Mouse (Mus musculus): Measurements from ENCODE around the gene Rasl10b. TPM values are rescaled to one million over a fixed set of nuclear protein-coding genes. Genes with fewer than 3 reads are reported as not detected.

Rasl10b gene
- polyA plus RNA-seq, 1 experiment from 2014 or later: 9.9 TPM

- Histone ChIP-seq H3K36me3 (ENCODE audit: poor library complexity, severe bottlenecking) (no peaks in the 10 kb centered on the region), H3K4me1 (peaks cover 17% of the 10 kb centered on the region), H3K9ac (no peak overlapping the region), H3K4me2 (no peak overlapping the region), H3K4me3 (no peak overlapping the region), H3K27me3 (peaks cover 14% of the 10 kb centered on the region; the same call in 1 of the 2 replicates), H3K9me3 (replicated peaks) (no peaks in the 10 kb centered on the region), H3K27ac (no peak overlapping the region)
- no peak for ATAC-seq
- WGBS: 89% methylated on average over 10 of the region's 10 CpGs
Observed at GRCm38 (mm10) chr11:83451281-83451680, 42.3 kb downstream of the Rasl10b start.

GRCm38 (mm10) chr11:83454548-83454947 lies 45.6 kb downstream of the Rasl10b start:
- ATAC-seq: no peak
- Histone ChIP-seq H3K9me3 (replicated peaks) (no peaks in the 10 kb centered on the region), H3K27me3 (no peaks in the 10 kb centered on the region), H3K4me3 (no peak overlapping the region), H3K27ac (no peak overlapping the region), H3K4me1 (no peaks in the 10 kb centered on the region), H3K4me2 (no peak overlapping the region), H3K36me3 (ENCODE audit: poor library complexity, severe bottlenecking) (no peaks in the 10 kb centered on the region), H3K9ac (no peak overlapping the region)
- 41% methylated on average over 4 of the region's 4 CpGs for WGBS

- H3K9ac ChIP-seq: no peak overlapping the region
- H3K27ac ChIP-seq: no peak overlapping the region
- no peak overlapping the region for H3K4me2 ChIP-seq
- H3K9me3 ChIP-seq (replicated peaks): no peaks in the 10 kb centered on the region
- 74% methylated on average over 3 of the region's 3 CpGs for WGBS
- H3K4me3 ChIP-seq: no peak overlapping the region
- H3K4me1 ChIP-seq: no peaks in the 10 kb centered on the region
- H3K36me3 ChIP-seq (ENCODE audit: poor library complexity, severe bottlenecking): no peaks in the 10 kb centered on the region
- no peak for ATAC-seq
- peaks cover 6% of the 10 kb centered on the region for H3K27me3 ChIP-seq
Observed at GRCm38 (mm10) chr11:83455608-83456007, 46.7 kb downstream of the Rasl10b start.

GRCm38 (mm10) chr11:83457257-83457656 lies 48.3 kb downstream of the Rasl10b start:
- no peak for ATAC-seq
- no peak overlapping the region for H3K4me3 ChIP-seq
- H3K27ac ChIP-seq: no peak overlapping the region
- no peaks in the 10 kb centered on the region for H3K9me3 ChIP-seq (replicated peaks)
- no peaks in the 10 kb centered on the region for H3K36me3 ChIP-seq (ENCODE audit: poor library complexity, severe bottlenecking)
- H3K4me2 ChIP-seq: no peak overlapping the region
- 29% methylated on average over 7 of the region's 7 CpGs for WGBS
- peaks cover 16% of the 10 kb centered on the region for H3K27me3 ChIP-seq
- no peak overlapping the region for H3K9ac ChIP-seq
- H3K4me1 ChIP-seq: peaks cover under 1% of the 10 kb centered on the region; the same call in 1 of the 2 replicates

GRCm38 (mm10) chr11:83457912-83458601 lies 49.1 kb downstream of the Rasl10b start:
- Histone ChIP-seq H3K27me3 (peaks cover 24% of the 10 kb centered on the region), H3K9ac (no peak overlapping the region), H3K4me1 (peaks cover 8% of the 10 kb centered on the region), H3K4me2 (no peak overlapping the region), H3K4me3 (no peak overlapping the region), H3K9me3 (replicated peaks) (no peaks in the 10 kb centered on the region), H3K36me3 (ENCODE audit: poor library complexity, severe bottlenecking) (no peaks in the 10 kb centered on the region), H3K27ac (no peak overlapping the region)
- no peak for ATAC-seq
- WGBS: 50% methylated on average over 9 of the region's 9 CpGs

GRCm38 (mm10) chr11:83461462-83462027 lies 52.6 kb downstream of the Rasl10b start:
- no peak overlapping the region for H3K9ac ChIP-seq
- H3K4me2 ChIP-seq: no peak overlapping the region
- H3K9me3 ChIP-seq (replicated peaks): no peaks in the 10 kb centered on the region
- no peak for ATAC-seq
- H3K36me3 ChIP-seq (ENCODE audit: poor library complexity, severe bottlenecking): no peaks in the 10 kb centered on the region
- H3K27me3 ChIP-seq: peaks cover 50% of the 10 kb centered on the region
- H3K4me3 ChIP-seq: no peak overlapping the region
- H3K27ac ChIP-seq: no peak overlapping the region
- WGBS: 70% methylated on average over 10 of the region's 10 CpGs
- peaks cover 21% of the 10 kb centered on the region for H3K4me1 ChIP-seq

GRCm38 (mm10) chr11:83462711-83463244 lies 53.8 kb downstream of the Rasl10b start, which contains the start of gene Mmp28:
Gene Mmp28 (minus strand): TSS chr11:83463071.
- Histone ChIP-seq H3K4me1 (peaks cover 31% of the 10 kb centered on the region), H3K4me2 (peak within 1 kb of the TSS; percentile 85), H3K27me3 (peaks cover 50% of the 10 kb centered on the region), H3K27ac (no peak within 1 kb of the TSS), H3K4me3 (peak within 1 kb of the TSS; percentile 49), H3K9me3 (replicated peaks) (no peaks in the 10 kb centered on the region), H3K36me3 (ENCODE audit: poor library complexity, severe bottlenecking) (no peaks in the 10 kb centered on the region), H3K9ac (peak within 1 kb of the TSS; percentile 64)
- ATAC-seq: no peak
- under 1% methylated on average over 38 of the region's 42 CpGs for WGBS

- H3K9me3 ChIP-seq (replicated peaks): no peaks in the 10 kb centered on the region
- WGBS: 23% methylated on average over 2 of the region's 2 CpGs
- no peak overlapping the region for H3K27ac ChIP-seq
- H3K4me2 ChIP-seq: no peak overlapping the region
- H3K27me3 ChIP-seq: peaks cover 49% of the 10 kb centered on the region
- no peak overlapping the region for H3K4me3 ChIP-seq
- no peak for ATAC-seq
- peaks cover 31% of the 10 kb centered on the region for H3K4me1 ChIP-seq
- H3K36me3 ChIP-seq (ENCODE audit: poor library complexity, severe bottlenecking): no peaks in the 10 kb centered on the region
- no peak overlapping the region for H3K9ac ChIP-seq
Observed at GRCm38 (mm10) chr11:83465976-83466375, 57.0 kb downstream of the Rasl10b start.

GRCm38 (mm10) chr11:83467120-83467652 lies 58.2 kb downstream of the Rasl10b start:
- H3K4me3 ChIP-seq: no peak overlapping the region
- WGBS: 47% methylated on average over 11 of the region's 11 CpGs
- peak; percentile 59; the same call in 1 of the 2 replicates for ATAC-seq
- H3K36me3 ChIP-seq (ENCODE audit: poor library complexity, severe bottlenecking): no peaks in the 10 kb centered on the region
- peaks cover 34% of the 10 kb centered on the region for H3K4me1 ChIP-seq
- 0 out of 2 replicates have a peak overlapping the region, but pooled peaks have one; percentile 12 for H3K27ac ChIP-seq
- 0 out of 2 replicates have a peak overlapping the region, but pooled peaks have one; percentile 23 for H3K9ac ChIP-seq
- H3K9me3 ChIP-seq (replicated peaks): no peaks in the 10 kb centered on the region
- H3K27me3 ChIP-seq: peaks cover 39% of the 10 kb centered on the region
- H3K4me2 ChIP-seq: no peak overlapping the region

GRCm38 (mm10) chr11:83468765-83469164 lies 59.8 kb downstream of the Rasl10b start:
- Histone ChIP-seq H3K4me3 (no peak overlapping the region), H3K27ac (no peak overlapping the region), H3K4me2 (no peak overlapping the region), H3K36me3 (ENCODE audit: poor library complexity, severe bottlenecking) (no peaks in the 10 kb centered on the region), H3K9ac (no peak overlapping the region), H3K4me1 (peaks cover 24% of the 10 kb centered on the region), H3K27me3 (peaks cover 24% of the 10 kb centered on the region), H3K9me3 (replicated peaks) (no peaks in the 10 kb centered on the region)
- ATAC-seq: no peak
- 92% methylated on average over 3 of the region's 3 CpGs for WGBS
